Mouse (Mus musculus) megakaryocyte-erythroid progenitor cell, adult 5 weeks (primary cell): Measurements from ENCODE around the gene Gm28048. TPM values are rescaled to one million over a fixed set of nuclear protein-coding genes. Genes with fewer than 3 reads are reported as not detected.

Source experiments
- polyA plus RNA-seq: library from polyadenylated mRNA; stranded (reverse); fragments of >175 nt; gene quantifications from 2 replicates; pipeline ENCODE4 v1.2.3, GENCODE M21; 2012

The Gm28048 gene
- polyA plus RNA-seq, result 0.06 TPM in 1 of 2 replicates, not detected in the other

GRCm38 (mm10) chr11:22981984-22982757, at the start of gene Gm28048, which contains the start of gene Commd1:
TSS of gene Gm28048 (minus strand) at chr11:22982090.
TSS of gene Commd1 (minus strand) at chr11:22982382.

GRCm38 (mm10) chr11:23007481-23008180, 25.7 kb upstream of the Gm28048 start, which contains the start of gene Fam161a:
TSS of gene Fam161a (plus strand) at chr11:23007531.

GRCm38 (mm10) chr11:22990393-22991126, 8.7 kb upstream of the Gm28048 start, which contains the start of gene Cct4:
TSS of gene Cct4 (plus strand) at chr11:22990519.

GRCm38 (mm10) chr11:22971835-22972709, 9.8 kb downstream of the Gm28048 start, which contains the start of gene Zrsr1:
TSS of gene Zrsr1 (plus strand) at chr11:22972005.

GRCm38 (mm10) chr11:22860335-22861227, 121.3 kb downstream of the Gm28048 start, which contains the start of gene B3gnt2:
TSS of gene B3gnt2 (minus strand) at chr11:22860961.

Other genes with a start within 250 kb of the Gm28048 start
- gene B3gnt2, start 121.1 kb downstream of the Gm28048 start, polyA plus RNA-seq, result 20.3 and 22.2 TPM in 2 replicates
- gene Zrsr1, start 10.1 kb downstream of the Gm28048 start, polyA plus RNA-seq, result 2.2 and 3.5 TPM in 2 replicates
- gene Commd1, start 292 bp upstream of the Gm28048 start, polyA plus RNA-seq, result 41.1 and 54.7 TPM in 2 replicates
- gene Cct4, start 8.4 kb upstream of the Gm28048 start, polyA plus RNA-seq, result 536 and 629 TPM in 2 replicates
- gene Fam161a, start 25.4 kb upstream of the Gm28048 start, polyA plus RNA-seq, result 0.19 and 0.67 TPM in 2 replicates